Mouse (Mus musculus): ENCODE results near the gene Inpp5e.

GRCm38 (mm10) chr2:26458402-26459124 is 49.6 kb upstream of the Inpp5e start:
- TF ChIP-seq CTCF (IDR thresholded peaks at IDR 0.05; ENCODE audit: extremely low read depth, insufficient read depth, low read length) = no peak
- TF ChIP-seq POLR2A (IDR thresholded peaks at IDR 0.05; ENCODE audit: extremely low read depth, insufficient read depth, low read length) = no peak
